Comparison of ENCODE assay signal across 8 mouse cellular contexts in genomic region chr8:119345683-119346075, GRCm38 (mm10). TPM values are rescaled to one million over a fixed set of nuclear protein-coding genes. Genes with fewer than 3 reads are reported as not detected.
DNase-seq lines count a peak whose midpoint lies in the region; ATAC-seq lines count a peak whose summit lies in the region.

No protein-coding gene starts in this region.

- H3K27ac ChIP-seq in embryonic facial prominence, embryonic 13.5 days = no peak overlapping the region

- H3K4me2 ChIP-seq in embryonic facial prominence, embryonic 13.5 days = peak overlapping the region; percentile 78

- peaks cover 15% of the 10 kb centered on the region for H3K9me3 ChIP-seq in erythroblast, embryonic 14.5 days (ENCODE audit: control insufficient read depth, low read length)
- peaks cover 7% of the 10 kb centered on the region; the same call in 1 of the 2 replicates for H3K9me3 ChIP-seq in embryonic facial prominence, embryonic 13.5 days

- H3K9ac ChIP-seq in embryonic facial prominence, embryonic 13.5 days = peak overlapping the region; percentile 98; the same call in 1 of the 2 replicates

- ATAC-seq in erythroblast, adult 5-6 weeks (replicated peaks; ENCODE audit: low FRiP score, poor library complexity, severe bottlenecking) = no peak
- no peak for ATAC-seq in embryonic facial prominence, embryonic 13.5 days (ENCODE audit: insufficient number of reproducible peaks, insufficient read depth, low FRiP score, low TSS enrichment, low read depth)

- peak overlapping the region; percentile 70 for H3K4me3 ChIP-seq in erythroblast, embryonic 14.5 days (replicated peaks)
- H3K4me3 ChIP-seq in embryonic facial prominence, embryonic 13.5 days = peak overlapping the region; percentile 98

- H3K4me1 ChIP-seq in erythroblast, embryonic 14.5 days (ENCODE audit: control insufficient read depth) = peaks cover 32% of the 10 kb centered on the region
- H3K4me1 ChIP-seq in embryonic facial prominence, embryonic 13.5 days = peaks cover 7% of the 10 kb centered on the region

- WGBS in embryonic facial prominence, embryonic 13.5 days = 89% methylated on average over 15 of the region's 15 CpGs

- peak; percentile 32 for DNase-seq in 3134 (ENCODE audit: extremely low read depth, insufficient read length, low spot score)
- DNase-seq in liver = peak; percentile 21
- no peak for DNase-seq in spleen, postnatal 4 days (ENCODE audit: low spot score in 2 of 2)
- DNase-seq in kidney, adult 9 months = no peak
- no peak for DNase-seq in ovary, postnatal 14 days (ENCODE audit: low spot score)

- peaks cover 39% of the 10 kb centered on the region for H3K36me3 ChIP-seq in erythroblast, embryonic 14.5 days (ENCODE audit: control insufficient read depth)
- peaks cover 42% of the 10 kb centered on the region for H3K36me3 ChIP-seq in embryonic facial prominence, embryonic 13.5 days

- H3K27me3 ChIP-seq in erythroblast, embryonic 14.5 days (ENCODE audit: control insufficient read depth) = peaks cover 4% of the 10 kb centered on the region; the same call in 1 of the 2 replicates
- peaks cover 10% of the 10 kb centered on the region for H3K27me3 ChIP-seq in embryonic facial prominence, embryonic 13.5 days

RNA-seq across cellular contexts. Expression of gene Hsbp1, which starts 1.4 kb away (rescaled TPM):
- 1.7 and 1.9 TPM in 2 replicates for polyA plus RNA-seq in erythroblast, embryonic 14.5 days (2012)
- 28.6 and 34.9 TPM in 2 replicates for total RNA-seq in erythroblast, adult 5-6 weeks (2015; ENCODE audit: low replicate concordance)
- total RNA-seq in erythroblast, adult 5-6 weeks (2017; ENCODE audit: low replicate concordance) = 23.7 and 25.0 TPM in 2 replicates
- polyA plus RNA-seq in embryonic facial prominence, embryonic 13.5 days (2015; fragmentation: Nextera tagmentation; extraction: Ambion mirVana) = 335 and 345 TPM in 2 replicates

RNA-seq across cellular contexts. Expression of gene Mlycd, which starts 49.0 kb away (rescaled TPM):
- 0.28 and 0.34 TPM in 2 replicates for polyA plus RNA-seq in erythroblast, embryonic 14.5 days (2012)
- 2.7 TPM in 1 of 2 replicates, not detected in the other for total RNA-seq in erythroblast, adult 5-6 weeks (2015; ENCODE audit: low replicate concordance)
- total RNA-seq in erythroblast, adult 5-6 weeks (2017; ENCODE audit: low replicate concordance) = 1.3 and 1.8 TPM in 2 replicates
- 11.0 and 12.7 TPM in 2 replicates for polyA plus RNA-seq in embryonic facial prominence, embryonic 13.5 days (2015; fragmentation: Nextera tagmentation; extraction: Ambion mirVana)

Comparison
In these comparisons a context has a peak if more than half of its experiments do, and no peak if none do; other contexts are left out.
1. DNase-seq: peak in 3134 (single experiment) and liver (single experiment); none in spleen, postnatal 4 days (0 of 2), kidney, adult 9 months (single experiment) and ovary, postnatal 14 days (single experiment).
2. RNA of gene Hsbp1, which starts 1.4 kb away (polyA plus RNA-seq): 335 to 345 TPM in embryonic facial prominence, embryonic 13.5 days; 1.7 to 1.9 TPM in erythroblast, embryonic 14.5 days; every median in the first group is over 100 times any median in the second.